Mouse (Mus musculus) ES-E14 (cell line): ENCODE data around the gene Crlf1. TPM values are rescaled to one million over a fixed set of nuclear protein-coding genes. Genes with fewer than 3 reads are reported as not detected.

Source experiments
- DNase-seq: peaks from one replicate; pipeline ENCODE4 v3.0.0-alpha.2; 2013; ENCODE audit warnings: low read depth, low spot score
- H3K27ac ChIP-seq: 2 replicates; pipeline ENCODE4 v1.5.1; 2012; ENCODE audit warnings: low read depth, mild to moderate bottlenecking, low read length, moderate library complexity, mixed read lengths; ENCODE audit not compliant: poor library complexity, insufficient read depth, severe bottlenecking
- H3K36me3 ChIP-seq: 2 replicates; pipeline ENCODE4 v1.6.1; 2012; ENCODE audit warnings: mild to moderate bottlenecking, low read length, moderate library complexity, mixed read lengths; ENCODE audit not compliant: control insufficient read depth, poor library complexity, insufficient read depth, severe bottlenecking
- H3K4me1 ChIP-seq, 2 experiments: fragments of 150-350 bp in 1 of 2; sonication (generic) in 1 of 2; 2 replicates each; pipeline ENCODE4 v1.6.1; 2012; ENCODE audit warnings: low read length in 2 of 2, mild to moderate bottlenecking in 1 of 2, mixed read lengths in 1 of 2; ENCODE audit not compliant: control insufficient read depth in 2 of 2, insufficient read depth in 2 of 2, poor library complexity in 1 of 2
- H3K4me3 ChIP-seq, 2 experiments: fragments of 150-350 bp in 1 of 2; sonication (generic) in 1 of 2; 2 replicates each; pipeline ENCODE4 v1.5.1; 2012; ENCODE audit warnings: low read length in 2 of 2, low read depth in 1 of 2, mild to moderate bottlenecking in 1 of 2, mixed read lengths in 1 of 2; ENCODE audit not compliant: insufficient read depth in 1 of 2, poor library complexity in 1 of 2, severe bottlenecking in 1 of 2
- H3K9ac ChIP-seq: 2 replicates; pipeline ENCODE4 v1.6.1; 2012; ENCODE audit warnings: low read depth, mild to moderate bottlenecking, low read length, mixed read lengths; ENCODE audit not compliant: poor library complexity, insufficient read depth, severe bottlenecking
- H3K9me3 ChIP-seq: fragments of 150-350 bp; sonication (generic); 2 replicates; pipeline ENCODE4 v1.6.1; 2012; ENCODE audit warnings: low read depth, mild to moderate bottlenecking, low read length; ENCODE audit not compliant: control insufficient read depth, insufficient read depth
- CHD2 ChIP-seq: IDR thresholded peaks from 2 replicates; pipeline ENCODE4 v1.6.1; 2014; ENCODE audit warnings: mild to moderate bottlenecking, low read depth, low read length, inconsistent platforms
- HCFC1 ChIP-seq: IDR thresholded peaks from 2 replicates; pipeline ENCODE4 v1.6.1; 2012; ENCODE audit warnings: low read length, inconsistent platforms, borderline replicate concordance; ENCODE audit not compliant: insufficient read depth
- MAFK ChIP-seq: IDR thresholded peaks from 2 replicates; pipeline ENCODE4 v1.6.1; 2014; ENCODE audit warnings: mild to moderate bottlenecking, low read depth, low read length, inconsistent platforms; ENCODE audit not compliant: insufficient read depth
- ZC3H11A ChIP-seq: IDR thresholded peaks from 2 replicates; pipeline ENCODE4 v1.6.1; 2012; ENCODE audit warnings: low read depth, mild to moderate bottlenecking, inconsistent platforms, low read length, borderline replicate concordance
- ZNF384 ChIP-seq: IDR thresholded peaks from 2 replicates; pipeline ENCODE4 v1.6.1; 2012; ENCODE audit warnings: low read depth, low read length, inconsistent platforms
- in situ Hi-C, 2 experiments: fragments of 600-800 bp; cut with MboI; formaldehyde crosslinking; loops; one replicate each; pipeline ENCODE4 v1.15.1; 2025; ENCODE audit warnings: low sequenced_read_pairs in 2 of 2, inconsistent platforms in 1 of 2; ENCODE audit not compliant: unreplicated experiment in 2 of 2
- total RNA-seq: library from RNA; depleted of rRNA; stranded (reverse); fragments of 300-350 nt; gene quantifications from 2 replicates; pipeline ENCODE4 v1.2.3, GENCODE M21; 2012; rRNA removed

Gene Crlf1
- total RNA-seq, 1 experiment: 29.3 TPM

DNA sequence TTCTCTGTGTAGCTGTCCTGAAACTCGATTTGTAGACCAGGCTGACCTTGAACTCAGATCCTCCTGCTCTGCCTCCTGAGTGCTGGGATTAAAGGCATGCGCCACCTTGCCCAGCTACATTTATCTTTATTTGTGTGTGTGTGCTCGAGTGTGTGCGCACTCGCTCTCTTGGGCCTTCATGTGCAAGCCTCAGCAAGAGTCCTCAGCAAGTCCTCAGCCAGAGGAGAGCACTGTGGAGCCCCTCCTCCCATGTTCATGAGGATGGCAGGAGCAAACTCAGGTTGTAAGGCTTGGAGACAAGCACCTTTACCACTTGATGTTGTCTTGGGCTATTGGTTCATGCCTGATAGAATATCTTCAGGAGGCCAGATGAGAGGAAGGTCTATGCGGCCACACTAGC lies 54.8 kb downstream of the Crlf1 start:
- Histone ChIP-seq H3K36me3 (no peaks in the 10 kb centered on the region; the same call in 1 of the 2 replicates), H3K4me1 (no peaks in the 10 kb centered on the region; a peak in 1 of 4 replicates), H3K9me3 (no peaks in the 10 kb centered on the region), H3K9ac (no peak overlapping the region), H3K27ac (no peak overlapping the region), H3K4me3 (no peak overlapping the region)
- in situ Hi-C loops: no loop called here
- no peak for TF ChIP-seq ZNF384
- TF ChIP-seq ZC3H11A: no peak
- no peak for TF ChIP-seq MAFK
- no peak for TF ChIP-seq HCFC1
- TF ChIP-seq CHD2: no peak
- DNase-seq: no peak

- in situ Hi-C loops: no loop called here
- TF ChIP-seq HCFC1: no peak
- TF ChIP-seq ZC3H11A: no peak
- TF ChIP-seq CHD2: no peak
- TF ChIP-seq MAFK: no peak
- peak; percentile 85 for TF ChIP-seq ZNF384
- no peak overlapping the region for H3K27ac ChIP-seq
- no peak for DNase-seq
- H3K9ac ChIP-seq: no peak overlapping the region
- H3K4me1 ChIP-seq: no peaks in the 10 kb centered on the region; a peak in 1 of 4 replicates
- H3K4me3 ChIP-seq: no peak overlapping the region
- H3K36me3 ChIP-seq: no peaks in the 10 kb centered on the region; the same call in 1 of the 2 replicates
- no peaks in the 10 kb centered on the region for H3K9me3 ChIP-seq
These were observed 56.6 kb downstream of the Crlf1 start for GRCm38 (mm10) chr8:70549412-70550184.

DNA sequence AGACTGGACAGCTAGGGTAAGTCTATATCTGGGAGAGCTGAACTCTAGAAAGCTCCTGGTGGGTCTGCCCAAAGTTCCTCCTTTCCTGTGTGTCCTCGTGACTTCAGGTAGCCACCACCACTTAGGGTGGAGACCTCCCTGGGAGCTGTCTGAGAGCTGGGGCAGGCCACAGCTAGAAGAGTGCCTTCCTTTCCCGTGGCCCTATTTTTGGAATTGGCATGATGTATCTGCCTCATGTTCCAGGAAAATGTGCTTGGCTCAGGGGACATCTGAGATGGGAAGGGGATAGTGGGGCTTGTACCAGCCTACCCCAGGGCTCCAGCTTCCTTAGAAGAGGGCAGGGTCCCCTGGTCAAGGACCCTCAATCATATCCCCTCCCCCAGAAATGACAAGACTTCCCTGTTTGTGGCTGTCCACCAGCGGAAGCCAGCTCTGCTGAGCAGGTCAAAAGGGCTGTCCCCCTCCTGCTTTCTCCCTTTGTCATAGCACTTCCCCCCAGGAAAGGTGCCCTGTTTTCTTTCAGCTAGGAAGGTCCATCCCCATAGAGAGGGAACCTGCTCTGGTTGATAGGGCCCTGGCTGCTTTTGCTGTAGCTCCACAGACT lies 58.7 kb downstream of the Crlf1 start:
- in situ Hi-C loops: no loop called here
- peaks cover 1 to 3% of the 10 kb centered on the region in 2 experiments; a peak in 2 of 4 replicates for H3K4me1 ChIP-seq
- TF ChIP-seq HCFC1 (no peak), MAFK (no peak), ZNF384 (no peak), CHD2 (no peak), ZC3H11A (no peak)

GRCm38 (mm10) chr8:70552836-70553235 lies 59.9 kb downstream of the Crlf1 start:
- Histone ChIP-seq H3K27ac (no peak overlapping the region), H3K4me3 (no peak overlapping the region), H3K36me3 (no peaks in the 10 kb centered on the region), H3K9ac (no peak overlapping the region), H3K4me1 (peaks cover 1 to 3% of the 10 kb centered on the region in 2 experiments; a peak in 2 of 4 replicates), H3K9me3 (no peaks in the 10 kb centered on the region)
- TF ChIP-seq ZNF384: no peak
- no peak for TF ChIP-seq CHD2
- TF ChIP-seq HCFC1: no peak
- no peak for TF ChIP-seq ZC3H11A
- TF ChIP-seq MAFK: no peak
- in situ Hi-C loops: no loop called here
- no peak for DNase-seq

More for the DNA sequence above, 58.7 kb downstream of the Crlf1 start:
- H3K9ac ChIP-seq: no peak overlapping the region
- H3K27ac ChIP-seq: no peak overlapping the region
- no peaks in the 10 kb centered on the region for H3K36me3 ChIP-seq
- H3K9me3 ChIP-seq: no peaks in the 10 kb centered on the region
- DNase-seq: no peak
- no peak overlapping the region for H3K4me3 ChIP-seq

Other genes with a start within 250 kb of the Crlf1 start
- 34.4 and 39.0 TPM in 2 replicates for gene Homer3, start 210.3 kb upstream of the Crlf1 start, total RNA-seq
- gene Ddx49, start 190.7 kb upstream of the Crlf1 start, total RNA-seq: 71.0 and 73.3 TPM in 2 replicates
- gene Cope, start 190.6 kb upstream of the Crlf1 start, total RNA-seq: 101 and 112 TPM in 2 replicates
- gene Cers1, start 177.4 kb upstream of the Crlf1 start, total RNA-seq: 1.9 and 4.7 TPM in 2 replicates
- gene Gdf1, start 163.3 kb upstream of the Crlf1 start, total RNA-seq: 7.5 and 24.5 TPM in 2 replicates
- gene Upf1, start 139.9 kb upstream of the Crlf1 start, total RNA-seq: 54.7 and 57.6 TPM in 2 replicates
- 1.2 and 1.4 TPM in 2 replicates for gene Comp, start 119.6 kb upstream of the Crlf1 start, total RNA-seq
- gene Crtc1, start 53.6 kb upstream of the Crlf1 start, total RNA-seq: 3.3 and 4.9 TPM in 2 replicates
- 21.4 and 22.8 TPM in 2 replicates for gene Klhl26, start 16.2 kb upstream of the Crlf1 start, total RNA-seq
- 5.3 and 8.0 TPM in 2 replicates for gene Tmem59l, start 5.8 kb upstream of the Crlf1 start, total RNA-seq
- 125 and 130 TPM in 2 replicates for gene Rex1bd, start 13.6 kb downstream of the Crlf1 start, total RNA-seq
- gene Uba52, start 17.6 kb downstream of the Crlf1 start, total RNA-seq: 3,214 and 4,257 TPM in 2 replicates
- 252 and 256 TPM in 2 replicates for gene Fkbp8, start 34.6 kb downstream of the Crlf1 start, total RNA-seq
- 27.9 and 35.3 TPM in 2 replicates for gene Kxd1, start 34.8 kb downstream of the Crlf1 start, total RNA-seq
- gene Ell, start 46.3 kb downstream of the Crlf1 start, total RNA-seq: 15.8 and 16.1 TPM in 2 replicates
- 161 and 250 TPM in 2 replicates for gene Isyna1, start 101.2 kb downstream of the Crlf1 start, total RNA-seq
- 85.5 and 142 TPM in 2 replicates for gene Ssbp4, start 115.7 kb downstream of the Crlf1 start, total RNA-seq
- gene Lrrc25, start 123.0 kb downstream of the Crlf1 start, total RNA-seq: 0.13 TPM in 1 of 2 replicates, not detected in the other
- 7.0 and 18.8 TPM in 2 replicates for gene Gdf15, start 139.3 kb downstream of the Crlf1 start, total RNA-seq
- gene Pgpep1, start 167.2 kb downstream of the Crlf1 start, total RNA-seq: 15.5 and 21.4 TPM in 2 replicates
- 171 and 204 TPM in 2 replicates for gene Lsm4, start 180.1 kb downstream of the Crlf1 start, total RNA-seq
- 60.1 TPM in 2 replicates for gene Jund, start 205.8 kb downstream of the Crlf1 start, total RNA-seq
- 0.09 and 0.16 TPM in 2 replicates for gene Iqcn, start 210.3 kb downstream of the Crlf1 start, total RNA-seq
- 1.8 and 3.9 TPM in 2 replicates for gene Gm3336, start 225.4 kb downstream of the Crlf1 start, total RNA-seq
- gene Pde4c, start 230.6 kb downstream of the Crlf1 start, total RNA-seq: 1.6 and 4.5 TPM in 2 replicates